Mouse (Mus musculus) midbrain, postnatal 0 days (tissue): ENCODE measurements around the gene Necap1. TPM values are rescaled to one million over a fixed set of nuclear protein-coding genes. Genes with fewer than 3 reads are reported as not detected.

Source experiments
- ATAC-seq: fragments of 200-750 bp; cut with Nextera tagmentation; 2 replicates; pipeline ENCODE4 v1.8.0; 2017; ENCODE audit warnings: moderate number of reproducible peaks, mild to moderate bottlenecking, moderate TSS enrichment, moderate library complexity; ENCODE audit not compliant: low FRiP score
- DNase-seq: peaks from one replicate; pipeline ENCODE4 v3.0.0-alpha.2; 2015; ENCODE audit warnings: low spot score
- H3K27ac ChIP-seq: fragments of 300-500 bp; sonication (generic); 2 replicates; pipeline ENCODE4 v1.5.1; 2014; ENCODE audit warnings: low read depth, mild to moderate bottlenecking, low read length, mixed read lengths
- H3K27me3 ChIP-seq: fragments of 300-500 bp; sonication (generic); 2 replicates; pipeline ENCODE4 v1.6.1; 2014; ENCODE audit warnings: low read length, control low read depth, mixed read lengths; ENCODE audit not compliant: insufficient read depth
- H3K36me3 ChIP-seq: fragments of 300-500 bp; sonication (generic); 2 replicates; pipeline ENCODE4 v1.6.1; 2014; ENCODE audit warnings: low read length, control low read depth, mixed read lengths; ENCODE audit not compliant: insufficient read depth
- H3K4me1 ChIP-seq: fragments of 300-500 bp; sonication (generic); 2 replicates; pipeline ENCODE4 v1.6.1; 2014; ENCODE audit warnings: mild to moderate bottlenecking, control low read depth, antibody characterized with exemption, low read length, mixed read lengths; ENCODE audit not compliant: insufficient read depth
- H3K4me2 ChIP-seq: fragments of 300-500 bp; sonication (generic); 2 replicates; pipeline ENCODE4 v1.6.1; 2014; ENCODE audit warnings: low read depth, mild to moderate bottlenecking, low read length, mixed read lengths; ENCODE audit not compliant: poor library complexity, severe bottlenecking
- H3K4me3 ChIP-seq: fragments of 300-500 bp; sonication (generic); 2 replicates; pipeline ENCODE4 v1.5.1; 2014; ENCODE audit warnings: low read depth, mild to moderate bottlenecking, low read length, moderate library complexity
- H3K9ac ChIP-seq: fragments of 300-500 bp; sonication (generic); replicated peaks from 2 replicates; pipeline ENCODE4 v1.6.1; 2014; ENCODE audit warnings: mild to moderate bottlenecking, low read length, moderate library complexity, mixed read lengths; ENCODE audit not compliant: poor library complexity, severe bottlenecking
- H3K9me3 ChIP-seq: fragments of 300-500 bp; sonication (generic); 2 replicates; pipeline ENCODE4 v1.6.1; 2016; ENCODE audit warnings: low read length, control low read depth
- CTCF ChIP-seq: IDR thresholded peaks from 2 replicates; pipeline ENCODE4 v1.5.1; 2016; ENCODE audit warnings: antibody characterized with exemption, mild to moderate bottlenecking
- WGBS: fragments of 180-500 bp; shearing (Covaris S2); extraction: QIAGEN DNeasy Blood & Tissue Kit; methylation state at CpG from one replicate; pipeline ENCODE4 v1.1.7; 2014; 5-methylcytosine and 5-hydroxymethylcytosine counted together
- microRNA-seq: library from miRNA; unstranded; fragments of <30 nt; microRNA quantifications from one replicate; pipeline ENCODE4, GENCODE M21; 2016; ENCODE audit warnings: borderline number of aligned reads
- polyA plus RNA-seq: library from polyadenylated mRNA; unstranded; fragments of >200 nt; fragmentation: Nextera tagmentation; extraction: Ambion mirVana; gene quantifications from 2 replicates; pipeline ENCODE4 v1.2.1, GENCODE M21; 2015
- total RNA-seq: library from RNA; depleted of rRNA; stranded (reverse); fragments of >200 nt; gene quantifications from 2 replicates; pipeline ENCODE4 v1.2.3, GENCODE M21; 2014; rRNA removed

The Necap1 gene
- total and polyA plus RNA-seq, 2 experiments from 2014 or later: 146 to 178 TPM

- no peak overlapping the region for H3K27ac ChIP-seq
- WGBS: 14% methylated on average over 2 of the region's 2 CpGs
- H3K36me3 ChIP-seq: peaks cover 17% of the 10 kb centered on the region; the same call in 1 of the 2 replicates
- H3K9ac ChIP-seq: no peak overlapping the region
- ATAC-seq (peak; percentile 71; the same call in 1 of the 2 replicates), DNase-seq (peak; percentile 85)
- no peaks in the 10 kb centered on the region for H3K27me3 ChIP-seq
- H3K4me2 ChIP-seq: no peak overlapping the region
- TF ChIP-seq CTCF: peak; percentile 93
- no peaks in the 10 kb centered on the region for H3K9me3 ChIP-seq
- H3K4me3 ChIP-seq: no peak overlapping the region
- H3K4me1 ChIP-seq: no peaks in the 10 kb centered on the region
These were observed 18.3 kb downstream of the Necap1 start for GRCm38 (mm10) chr6:122892442-122893049.

DNA sequence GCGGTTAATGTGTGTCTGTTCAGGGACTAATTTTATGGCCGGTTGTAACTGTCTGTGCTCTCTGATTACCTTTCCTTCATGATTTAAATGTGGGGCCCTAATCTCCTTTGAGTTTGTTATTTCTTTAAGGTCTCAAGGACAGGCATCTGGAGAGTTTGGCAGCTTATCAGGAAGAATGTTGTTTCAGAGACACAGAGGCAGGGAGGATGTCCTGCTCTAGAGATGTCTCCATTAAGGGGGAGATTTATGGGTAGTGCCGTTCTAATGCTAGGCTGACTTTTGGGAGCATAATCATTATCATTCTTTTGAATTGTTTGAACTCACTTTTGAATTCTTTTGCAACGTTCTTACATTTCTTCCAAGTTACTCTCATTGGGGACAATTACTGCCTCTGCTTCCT lies 45.6 kb downstream of the Necap1 start:
- H3K4me3 ChIP-seq: no peak overlapping the region
- TF ChIP-seq CTCF: no peak
- no peaks in the 10 kb centered on the region for H3K4me1 ChIP-seq
- ATAC-seq (no peak), DNase-seq (no peak)
- WGBS: 84% methylated on average over 4 of the region's 4 CpGs
- H3K36me3 ChIP-seq: no peaks in the 10 kb centered on the region
- H3K27ac ChIP-seq: no peak overlapping the region
- H3K9ac ChIP-seq: no peak overlapping the region
- no peaks in the 10 kb centered on the region for H3K27me3 ChIP-seq
- H3K9me3 ChIP-seq: no peaks in the 10 kb centered on the region
- H3K4me2 ChIP-seq: no peak overlapping the region

DNA sequence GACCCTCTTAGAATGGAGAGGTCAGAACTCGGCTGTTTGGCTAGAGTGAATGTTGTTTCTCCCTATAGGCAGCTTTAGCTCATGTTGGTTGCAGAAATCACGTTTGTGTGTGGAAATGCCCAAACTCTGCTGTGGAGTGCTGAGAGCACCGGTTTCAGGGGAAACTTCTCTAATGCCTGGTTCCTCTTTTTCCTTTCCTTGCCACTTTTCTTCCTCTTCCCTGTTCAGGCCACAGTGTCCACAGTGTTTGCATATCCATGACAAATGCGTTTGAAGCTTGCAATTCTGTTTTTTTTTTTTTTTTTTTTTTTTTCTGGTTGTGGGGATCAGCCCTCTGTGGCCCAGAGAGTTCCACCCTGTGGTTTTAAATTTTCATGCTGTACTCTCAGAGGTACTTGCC lies 47.2 kb downstream of the Necap1 start, which contains the start of gene Clec4a1:
Gene Clec4a1 (plus strand): TSS at position 398 of the 400 bp plus-strand sequence.
- Histone ChIP-seq H3K9ac (no peak within 1 kb of the TSS), H3K27ac (no peak within 1 kb of the TSS), H3K36me3 (no peaks in the 10 kb centered on the region), H3K27me3 (no peaks in the 10 kb centered on the region), H3K9me3 (no peaks in the 10 kb centered on the region), H3K4me2 (no peak within 1 kb of the TSS), H3K4me1 (no peaks in the 10 kb centered on the region), H3K4me3 (no peak within 1 kb of the TSS)
- 55% methylated on average over 4 of the region's 4 CpGs for WGBS
- DNase-seq (no peak), ATAC-seq (no peak)
- no peak for TF ChIP-seq CTCF

DNA sequence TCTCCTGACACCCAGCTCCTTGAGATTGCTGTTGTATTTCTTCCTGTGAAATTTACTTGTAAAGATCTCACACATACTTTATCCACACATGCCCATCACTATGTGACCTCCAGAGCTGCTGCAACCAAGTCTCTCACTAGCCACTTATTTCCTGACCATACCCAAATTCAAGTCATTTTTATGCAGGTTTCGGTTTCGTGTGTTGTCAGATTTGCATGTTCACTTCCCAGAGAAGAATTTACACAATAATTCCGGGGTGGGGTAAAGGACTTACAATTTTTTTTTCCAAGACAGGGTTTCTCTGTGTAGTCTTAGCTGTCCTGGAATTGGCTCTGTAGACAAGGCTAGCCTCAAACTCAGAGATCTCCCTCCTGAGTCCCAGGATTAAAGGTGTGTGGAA lies 60.6 kb downstream of the Necap1 start:
- Histone ChIP-seq H3K27me3 (no peaks in the 10 kb centered on the region), H3K27ac (no peak overlapping the region), H3K9me3 (no peaks in the 10 kb centered on the region), H3K36me3 (no peaks in the 10 kb centered on the region), H3K9ac (no peak overlapping the region), H3K4me1 (no peaks in the 10 kb centered on the region), H3K4me2 (no peak overlapping the region), H3K4me3 (no peak overlapping the region)
- WGBS: 89% methylated on average over 3 of the region's 3 CpGs
- DNase-seq: no peak
- ATAC-seq: no peak
- TF ChIP-seq CTCF: no peak

Small RNAs within 50 kb of the gene (microRNA-seq; reads per million reads assigned to microRNA genes)
- 1.0 reads per million for gene Mir7231

Other genes starting within 250 kb of the Necap1 start
- gene Dppa3, start 248.1 kb upstream of the Necap1 start, total RNA-seq: not detected in 2 replicates
- not detected in 2 replicates for gene Dppa3, start 248.1 kb upstream of the Necap1 start, polyA plus RNA-seq
- 0.09 and 0.16 TPM in 2 replicates for gene Nanog, start 167.0 kb upstream of the Necap1 start, total RNA-seq
- gene Nanog, start 167.0 kb upstream of the Necap1 start, polyA plus RNA-seq: 0.07 and 0.10 TPM in 2 replicates
- gene Slc2a3, start 72.8 kb upstream of the Necap1 start, total RNA-seq: 96.0 and 129 TPM in 2 replicates
- gene Slc2a3, start 72.8 kb upstream of the Necap1 start, polyA plus RNA-seq: 48.4 and 50.1 TPM in 2 replicates
- 24.4 and 27.2 TPM in 2 replicates for gene Foxj2, start 54.6 kb upstream of the Necap1 start, total RNA-seq
- gene Foxj2, start 54.6 kb upstream of the Necap1 start, polyA plus RNA-seq: 8.6 and 8.8 TPM in 2 replicates
- gene C3ar1, start 18.3 kb upstream of the Necap1 start, total RNA-seq: 1.8 and 2.0 TPM in 2 replicates
- gene C3ar1, start 18.3 kb upstream of the Necap1 start, polyA plus RNA-seq: 1.3 and 1.4 TPM in 2 replicates
- 0.93 and 0.99 TPM in 2 replicates for gene Clec4a1, start 47.4 kb downstream of the Necap1 start, total RNA-seq
- 1.2 and 1.6 TPM in 2 replicates for gene Clec4a1, start 47.4 kb downstream of the Necap1 start, polyA plus RNA-seq
- gene Clec4a3, start 78.0 kb downstream of the Necap1 start, total RNA-seq: 0.88 TPM in 1 of 2 replicates, not detected in the other
- 0.91 and 1.3 TPM in 2 replicates for gene Clec4a3, start 78.0 kb downstream of the Necap1 start, polyA plus RNA-seq
- not detected in 2 replicates for gene Clec4a4, start 115.9 kb downstream of the Necap1 start, total RNA-seq
- not detected in 2 replicates for gene Clec4a4, start 115.9 kb downstream of the Necap1 start, polyA plus RNA-seq
- not detected in 2 replicates for gene Clec4b1, start 175.5 kb downstream of the Necap1 start, total RNA-seq
- not detected in 2 replicates for gene Clec4b1, start 175.5 kb downstream of the Necap1 start, polyA plus RNA-seq
- gene Clec4a2, start 232.0 kb downstream of the Necap1 start, total RNA-seq: 0.49 and 0.61 TPM in 2 replicates
- 1.2 and 1.8 TPM in 2 replicates for gene Clec4a2, start 232.0 kb downstream of the Necap1 start, polyA plus RNA-seq